Mouse (Mus musculus): ENCODE data around the gene Klhl20. TPM values are rescaled to one million over a fixed set of nuclear protein-coding genes. Genes with fewer than 3 reads are reported as not detected.

Klhl20 gene
- polyA plus RNA-seq, 1 experiment from 2014 or later, result 18.6 TPM

Other genes with a start within 250 kb of the Klhl20 start
- 7.8 and 9.0 TPM in 2 replicates for gene Rc3h1, start 225.1 kb downstream of the Klhl20 start, polyA plus RNA-seq (2014; fragmentation: Nextera tagmentation; extraction: Ambion mirVana)
- 1.5 and 2.1 TPM in 2 replicates for gene Serpinc1, start 152.9 kb downstream of the Klhl20 start, polyA plus RNA-seq (2014; fragmentation: Nextera tagmentation; extraction: Ambion mirVana)
- 8.3 and 14.4 TPM in 2 replicates for gene Zbtb37, start 96.7 kb downstream of the Klhl20 start, polyA plus RNA-seq (2014; fragmentation: Nextera tagmentation; extraction: Ambion mirVana)
- 55.0 and 57.7 TPM in 2 replicates for gene Dars2, start 60.9 kb downstream of the Klhl20 start, polyA plus RNA-seq (2014; fragmentation: Nextera tagmentation; extraction: Ambion mirVana)
- 46.1 and 47.9 TPM in 2 replicates for gene Cenpl, start 60.8 kb downstream of the Klhl20 start, polyA plus RNA-seq (2014; fragmentation: Nextera tagmentation; extraction: Ambion mirVana)
- 8.0 and 8.5 TPM in 2 replicates for gene Ankrd45, start 11.2 kb upstream of the Klhl20 start, polyA plus RNA-seq (2014; fragmentation: Nextera tagmentation; extraction: Ambion mirVana)
- gene Tex50, start 27.8 kb upstream of the Klhl20 start, polyA plus RNA-seq (2014; fragmentation: Nextera tagmentation; extraction: Ambion mirVana), result 0.23 and 0.36 TPM in 2 replicates
- 443 and 453 TPM in 2 replicates for gene Prdx6, start 119.7 kb upstream of the Klhl20 start, polyA plus RNA-seq (2014; fragmentation: Nextera tagmentation; extraction: Ambion mirVana)